Mouse (Mus musculus) frontal cortex, adult 2 months (tissue): Measurements from ENCODE around the gene Mthfd2. TPM values are rescaled to one million over a fixed set of nuclear protein-coding genes. Genes with fewer than 3 reads are reported as not detected.
"Not testable (repeated sequence)": the region's sequence is repeated elsewhere in the genome, so short reads cannot be mapped to it uniquely, and the experiment has no call there.

ENCODE experiments used
- DNase-seq, 2 experiments: peaks; one replicate each; pipeline ENCODE4 v3.0.0; 2022; ENCODE audit warnings: low spot score in 1 of 2; ENCODE audit errors: extremely low spot score in 1 of 2
- polyA plus RNA-seq: library from polyadenylated mRNA; depleted of rRNA; stranded (reverse); fragments of >200 nt; gene quantifications from 2 replicates; pipeline ENCODE4 v1.2.3, GENCODE M21; 2012; rRNA removed

The Mthfd2 gene
- polyA plus RNA-seq, result 6.3 and 6.9 TPM in 2 replicates

GRCm38 (mm10) chr6:83325525-83326393, at the start of gene Mthfd2, which contains the start of gene Mob1a:
Gene Mthfd2 (minus strand): TSS chr6:83325908.
Gene Mob1a (plus strand): TSS chr6:83326016.
- peak; percentile 92 to 95 for DNase-seq

GRCm38 (mm10) chr6:83373704-83374300, 48.1 kb upstream of the Mthfd2 start:
- DNase-seq, result no peak

GRCm38 (mm10) chr6:83371350-83371749, 45.6 kb upstream of the Mthfd2 start:
- DNase-seq, result peak in 1 of 2 experiments; percentile 63

- no peak for DNase-seq
These were observed 44.7 kb upstream of the Mthfd2 start for GRCm38 (mm10) chr6:83370316-83370965.

- no peak for DNase-seq
These were observed 37.4 kb upstream of the Mthfd2 start for GRCm38 (mm10) chr6:83363075-83363474.

GRCm38 (mm10) chr6:83361523-83362248, 36.0 kb upstream of the Mthfd2 start:
- DNase-seq, result no peak

GRCm38 (mm10) chr6:83357436-83357835, 31.7 kb upstream of the Mthfd2 start:
- no peak for DNase-seq

- DNase-seq, result peak; percentile 38 to 93
These were observed 30.9 kb upstream of the Mthfd2 start for GRCm38 (mm10) chr6:83356569-83357138.

- DNase-seq, result no peak
These were observed 29.4 kb upstream of the Mthfd2 start for GRCm38 (mm10) chr6:83354856-83355781.

GRCm38 (mm10) chr6:83352666-83353410, 27.1 kb upstream of the Mthfd2 start:
- peak in 1 of 2 experiments; percentile 47 for DNase-seq

- DNase-seq, result no peak
These were observed 25.9 kb upstream of the Mthfd2 start for GRCm38 (mm10) chr6:83351490-83352160.

- DNase-seq, result no peak
These were observed 25.2 kb upstream of the Mthfd2 start for GRCm38 (mm10) chr6:83350851-83351405.

- no peak for DNase-seq
These were observed 24.5 kb upstream of the Mthfd2 start for GRCm38 (mm10) chr6:83350172-83350571.

GRCm38 (mm10) chr6:83349274-83349958, 23.7 kb upstream of the Mthfd2 start:
- peak; percentile 55 to 92 for DNase-seq

- DNase-seq, result no peak
These were observed 23.2 kb upstream of the Mthfd2 start, which contains the start of gene Bola3 for GRCm38 (mm10) chr6:83348873-83349272. Gene Bola3 (plus strand): TSS chr6:83349147.

- DNase-seq, result no peak
These were observed 22.2 kb upstream of the Mthfd2 start for GRCm38 (mm10) chr6:83347916-83348315.

- DNase-seq, result not testable (repeated sequence)
These were observed 19.6 kb upstream of the Mthfd2 start for GRCm38 (mm10) chr6:83345285-83345684.
